Mouse (Mus musculus) gastrocnemius, postnatal 10 days (tissue): Measurements from ENCODE around the gene Mcmbp. TPM values are rescaled to one million over a fixed set of nuclear protein-coding genes. Genes with fewer than 3 reads are reported as not detected.
"Not testable (repeated sequence)": the region's sequence is repeated elsewhere in the genome, so short reads cannot be mapped to it uniquely, and the experiment has no call there.

ENCODE experiments used
- DNase-seq: peaks from one replicate; pipeline ENCODE4 v3.0.0; 2021; ENCODE audit warnings: mixed read lengths
- total RNA-seq, 2 experiments: library from RNA; stranded (reverse); gene quantifications; 2 replicates each; pipeline ENCODE4 v1.2.3; 2021

Mcmbp gene
- total RNA-seq, 2 experiments from 2014 or later, result 21.5 to 27.3 TPM

GRCm38 (mm10) chr7:128717991-128718390 is 22.3 kb downstream of the Mcmbp start:
- DNase-seq, result no peak

- peak; percentile 67 for DNase-seq
Observed at GRCm38 (mm10) chr7:128705735-128706134, 34.6 kb downstream of the Mcmbp start.

DNA sequence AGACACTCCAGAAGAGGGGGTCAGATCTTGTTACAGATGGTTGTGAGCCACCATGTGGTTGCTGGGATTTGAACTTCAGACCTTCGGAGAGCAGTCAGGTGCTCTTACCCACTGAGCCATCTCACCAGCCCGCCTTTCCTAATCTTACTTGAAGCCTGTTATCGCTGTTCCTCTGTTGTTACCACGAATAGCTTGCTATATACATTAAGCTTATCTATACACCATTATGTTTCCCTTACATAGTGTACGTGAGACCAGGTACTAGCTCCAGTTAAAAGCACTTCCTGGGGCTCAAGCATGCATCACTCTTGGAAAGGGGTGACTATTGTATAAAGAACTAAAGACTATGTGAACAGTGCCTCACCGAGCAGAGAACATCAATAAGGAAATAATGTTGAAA is 40.3 kb downstream of the Mcmbp start:
- DNase-seq, result not testable (repeated sequence)

GRCm38 (mm10) chr7:128694848-128695247 is 45.4 kb downstream of the Mcmbp start:
- DNase-seq, result no peak

GRCm38 (mm10) chr7:128692163-128692562 is 48.1 kb downstream of the Mcmbp start:
- no peak for DNase-seq

DNA sequence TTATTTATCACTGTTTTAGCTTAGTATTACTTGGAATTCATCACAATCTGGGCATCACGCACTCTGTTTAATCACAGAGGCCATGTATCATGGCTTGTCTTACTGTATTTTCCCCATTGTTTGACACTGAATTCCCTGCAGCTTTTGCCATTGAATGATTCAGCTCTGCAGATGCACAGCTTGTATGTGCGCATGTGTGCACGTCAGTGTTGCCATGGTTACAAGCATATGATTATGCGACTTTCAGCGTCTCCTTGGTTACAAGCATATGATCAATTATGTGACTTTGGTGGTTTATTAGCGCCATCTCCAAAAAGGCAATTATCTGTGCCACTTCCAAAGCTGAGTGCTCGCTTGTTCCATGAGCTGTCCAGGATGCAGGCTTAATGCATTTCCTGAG is 49.5 kb downstream of the Mcmbp start:
- DNase-seq, result no peak

DNA sequence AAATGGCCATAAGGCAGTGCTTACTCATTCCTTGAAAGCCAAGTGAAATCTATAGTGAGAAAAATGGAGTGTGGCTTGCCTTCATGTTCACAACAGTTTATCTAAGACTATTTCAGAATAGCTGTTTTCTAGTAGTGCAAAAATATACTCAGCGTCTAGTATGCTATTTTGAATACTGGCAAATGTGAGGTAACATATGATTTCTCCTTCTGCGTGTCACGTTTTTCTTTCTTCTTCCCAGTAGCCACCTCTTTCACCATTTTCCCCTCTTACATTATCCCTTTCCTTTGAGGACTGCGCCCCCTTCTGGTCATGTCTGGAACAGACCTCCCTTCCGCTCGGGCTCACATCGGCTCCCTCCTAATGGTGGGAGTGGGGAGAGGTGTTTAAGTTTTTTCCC is 50.2 kb downstream of the Mcmbp start:
- peak; percentile 93 for DNase-seq

DNA sequence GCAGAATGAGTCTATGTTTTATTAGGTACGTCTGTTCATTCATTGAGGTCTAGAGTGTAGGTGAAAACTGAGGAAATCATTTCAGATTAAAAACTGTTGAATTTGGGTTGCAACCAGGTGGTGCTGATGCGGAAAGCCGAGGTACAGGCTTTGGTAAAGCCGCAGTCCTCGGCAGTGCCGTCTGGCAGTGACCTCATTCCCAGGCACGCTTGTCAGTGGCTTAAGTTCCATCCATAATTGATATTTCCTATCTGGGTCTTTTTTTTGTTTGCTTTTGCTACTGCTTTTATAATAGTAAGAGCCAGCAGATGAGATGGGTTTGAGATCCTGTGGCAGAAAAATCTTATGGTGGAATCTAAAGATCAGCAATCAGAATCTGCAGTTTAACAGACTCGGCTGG is 50.9 kb downstream of the Mcmbp start:
- no peak for DNase-seq

DNA sequence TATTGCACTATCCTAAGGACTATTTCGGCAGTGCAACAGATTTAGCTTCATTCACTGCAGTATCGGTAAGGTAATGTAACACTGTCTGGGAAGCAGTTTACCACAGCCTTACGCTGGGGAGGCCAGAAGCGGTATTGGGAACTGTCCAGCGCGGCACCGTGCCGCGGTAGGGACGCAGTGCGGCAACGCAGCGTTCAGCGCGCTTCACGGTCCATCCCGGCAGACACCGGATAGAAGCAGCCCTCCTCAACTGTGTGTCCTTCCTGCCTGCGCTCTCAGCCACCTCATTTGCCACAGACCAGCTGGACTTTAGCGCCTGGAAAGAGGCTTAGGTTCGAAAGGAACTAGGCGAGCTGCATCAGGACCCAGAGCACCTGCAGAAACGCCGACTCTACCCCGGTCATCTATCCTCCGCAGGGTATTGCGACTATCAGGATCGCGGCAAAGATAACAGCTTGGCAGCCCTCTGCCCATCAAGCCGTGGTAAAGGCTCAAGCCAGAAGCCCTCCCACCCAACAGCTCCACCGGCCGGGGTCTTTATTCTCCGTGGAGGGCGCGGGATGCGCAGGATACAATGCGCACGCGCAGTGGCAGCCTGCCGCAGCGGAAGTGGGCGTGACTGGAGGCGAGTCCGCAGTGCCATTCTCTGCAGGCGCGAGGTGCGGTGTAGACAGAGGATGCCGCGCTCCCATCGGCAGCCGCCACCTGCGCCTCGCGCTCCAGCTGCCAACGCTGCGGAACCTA is 52.3 kb downstream of the Mcmbp start:
- DNase-seq, result peak; percentile 58

- no peak for DNase-seq
Observed at GRCm38 (mm10) chr7:128678546-128678945, 61.7 kb downstream of the Mcmbp start.

DNA sequence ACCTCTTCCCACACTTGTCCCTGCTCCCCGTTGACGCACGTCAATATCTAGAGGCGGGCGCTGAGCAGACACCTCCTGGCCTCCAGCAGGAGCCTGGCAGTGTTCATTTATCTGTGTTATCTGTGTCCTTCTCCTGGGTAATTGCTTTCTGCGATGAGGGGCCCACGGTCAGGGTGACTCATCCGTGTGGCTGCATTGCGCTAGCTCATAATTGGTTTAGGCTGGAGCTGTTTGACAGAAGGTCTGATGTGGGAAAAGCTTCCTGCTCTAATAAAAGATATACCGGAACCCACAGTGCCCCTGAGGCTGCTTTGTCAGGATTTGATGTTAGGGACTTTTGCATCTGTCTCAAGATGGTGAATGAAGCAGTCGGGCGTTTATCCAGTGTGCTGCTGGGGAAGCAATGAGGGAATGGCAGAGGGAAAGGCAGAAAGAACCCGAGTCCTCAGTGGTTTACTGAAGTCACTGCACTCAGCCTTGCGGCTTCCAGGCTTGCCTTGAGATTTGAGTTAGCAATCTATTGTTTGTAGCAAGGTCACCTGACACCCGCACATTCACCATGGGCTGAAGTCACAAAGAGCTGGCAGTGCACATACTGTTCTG is 67.8 kb downstream of the Mcmbp start:
- DNase-seq, result no peak

DNA sequence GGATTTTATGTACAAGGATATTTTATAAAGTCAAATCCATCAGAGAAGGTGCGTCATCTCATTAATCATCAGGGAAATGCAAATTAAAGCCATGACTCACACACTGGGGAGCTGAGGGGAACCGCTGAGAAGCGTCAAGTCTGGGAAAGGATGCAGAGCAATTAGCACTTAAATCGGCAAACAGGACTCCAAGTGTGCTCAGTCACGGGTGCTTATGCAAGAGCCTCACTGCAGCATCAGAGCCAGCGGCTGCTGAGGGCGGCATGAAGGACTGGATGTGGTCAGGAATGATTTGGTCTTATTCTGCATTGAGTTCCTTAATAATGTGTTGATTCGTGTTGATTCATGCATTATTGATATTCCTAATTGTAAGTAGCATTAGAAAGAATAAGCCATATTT is 68.3 kb downstream of the Mcmbp start:
- DNase-seq, result no peak

- DNase-seq, result no peak
Observed at GRCm38 (mm10) chr7:128668831-128669230, 71.5 kb downstream of the Mcmbp start.

DNA sequence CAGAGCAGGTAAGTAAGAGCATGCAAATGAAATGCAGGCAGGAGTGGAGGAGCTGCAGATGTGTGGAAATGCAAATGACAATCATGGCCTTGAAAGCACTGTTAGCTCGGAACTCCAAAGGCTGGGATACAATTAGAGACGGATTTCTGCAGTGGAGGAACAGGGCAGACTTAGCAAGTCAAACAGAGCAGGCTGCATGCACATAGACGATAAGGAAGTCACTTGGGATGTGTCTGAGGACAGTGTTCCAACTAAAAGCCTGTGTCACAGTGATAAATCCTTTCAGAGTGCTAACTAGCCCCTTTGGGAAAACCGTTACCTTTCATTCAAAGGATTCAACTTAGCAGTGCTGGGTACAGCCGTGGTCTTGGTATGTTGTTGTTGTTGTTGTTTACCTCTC is 72.5 kb downstream of the Mcmbp start:
- DNase-seq, result no peak

- DNase-seq, result no peak
Observed at GRCm38 (mm10) chr7:128664861-128665377, 75.4 kb downstream of the Mcmbp start.

GRCm38 (mm10) chr7:128663906-128664305 is 76.4 kb downstream of the Mcmbp start:
- DNase-seq, result no peak

DNA sequence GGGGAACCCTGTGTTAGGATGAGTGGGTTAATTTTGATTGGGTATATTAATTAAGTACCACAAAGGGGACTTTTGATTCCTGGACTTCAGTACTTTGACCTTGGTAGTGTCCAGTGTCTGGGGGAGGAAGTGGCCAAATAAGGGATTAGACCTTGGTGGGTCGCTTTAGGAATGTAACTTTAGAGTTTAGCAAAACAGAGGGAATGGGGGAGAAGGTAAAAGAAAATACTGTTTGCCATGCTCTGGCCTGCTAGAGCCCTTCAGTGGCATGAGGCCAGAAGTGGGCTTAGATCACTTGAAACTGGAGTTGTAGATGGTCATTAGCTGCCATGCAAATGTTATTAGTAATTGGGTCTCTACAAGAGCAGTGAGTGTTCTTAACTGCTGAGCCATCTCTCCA is 83.3 kb downstream of the Mcmbp start:
- no peak for DNase-seq

Other genes starting within 250 kb of the Mcmbp start
- gene Bag3, start 216.9 kb downstream of the Mcmbp start, total RNA-seq, result 10 to 100 TPM; 85.7 to 94.3 TPM
- 1 to 10 TPM; 5.0 to 7.2 TPM for gene Inpp5f, start 129.2 kb downstream of the Mcmbp start, total RNA-seq
- 10 to 100 TPM; 22.3 to 26.9 TPM for gene Sec23ip, start 4.4 kb upstream of the Mcmbp start, total RNA-seq